Mouse (Mus musculus): Measurements from ENCODE around the gene Taf8. TPM values are rescaled to one million over a fixed set of nuclear protein-coding genes. Genes with fewer than 3 reads are reported as not detected.

Taf8 gene
- polyA plus RNA-seq, 1 experiment = 32.2 TPM

DNA sequence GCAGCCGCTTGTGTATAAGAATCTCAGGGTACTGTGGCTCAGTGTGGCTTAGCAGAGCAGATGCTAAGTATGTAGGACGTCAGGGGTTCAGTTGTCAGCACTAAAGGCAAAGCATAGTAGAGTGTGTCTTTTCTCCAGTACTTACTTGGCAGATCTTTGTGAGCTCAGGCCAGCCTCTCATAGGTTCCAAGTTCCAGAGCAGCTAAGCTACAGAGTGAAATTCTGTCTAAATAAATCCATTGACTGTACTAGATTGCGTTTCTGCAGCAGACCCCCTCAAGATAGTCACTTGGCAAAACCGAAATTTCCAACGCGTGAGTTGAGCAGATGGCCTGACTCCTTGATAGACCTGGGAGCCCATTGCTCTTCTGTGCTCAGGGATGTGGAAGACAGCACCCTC lies 22.9 kb upstream of the Taf8 start:
- H3K27ac ChIP-seq (ENCODE audit: control insufficient read depth, insufficient read depth, low read depth, low read length, poor library complexity) = no peak overlapping the region
- H3K4me1 ChIP-seq (ENCODE audit: control insufficient read depth, insufficient read depth, low read length) = peaks cover 29% of the 10 kb centered on the region
- 90% methylated on average over 6 of the region's 6 CpGs for WGBS
- H3K4me3 ChIP-seq (replicated peaks; ENCODE audit: control insufficient read depth, low read depth, low read length) = no peak overlapping the region
- TF ChIP-seq POLR2A (IDR thresholded peaks at IDR 0.05; ENCODE audit: borderline replicate concordance, control insufficient read depth, low read depth, low read length) = no peak

DNA sequence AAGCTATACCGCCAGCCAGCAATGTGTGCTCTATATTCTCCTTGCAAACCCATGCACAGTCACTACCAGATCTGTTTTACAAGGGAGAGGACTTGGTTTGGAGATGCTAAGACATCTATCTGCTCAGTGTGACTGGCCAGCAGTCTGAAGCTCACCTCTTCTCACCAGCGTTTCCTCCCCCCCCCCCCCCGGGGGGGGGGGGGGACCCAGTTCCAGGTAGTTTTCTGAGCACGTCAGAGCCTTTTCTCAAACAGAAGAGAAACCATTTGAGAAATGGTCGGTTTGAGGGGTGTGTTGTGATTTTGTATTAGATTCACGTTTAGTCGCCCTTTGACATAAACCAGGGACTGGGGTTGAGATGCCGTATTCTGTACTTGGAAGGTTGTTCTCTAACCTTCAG lies 22.0 kb upstream of the Taf8 start:
- WGBS = 59% methylated on average over 8 of the region's 8 CpGs

DNA sequence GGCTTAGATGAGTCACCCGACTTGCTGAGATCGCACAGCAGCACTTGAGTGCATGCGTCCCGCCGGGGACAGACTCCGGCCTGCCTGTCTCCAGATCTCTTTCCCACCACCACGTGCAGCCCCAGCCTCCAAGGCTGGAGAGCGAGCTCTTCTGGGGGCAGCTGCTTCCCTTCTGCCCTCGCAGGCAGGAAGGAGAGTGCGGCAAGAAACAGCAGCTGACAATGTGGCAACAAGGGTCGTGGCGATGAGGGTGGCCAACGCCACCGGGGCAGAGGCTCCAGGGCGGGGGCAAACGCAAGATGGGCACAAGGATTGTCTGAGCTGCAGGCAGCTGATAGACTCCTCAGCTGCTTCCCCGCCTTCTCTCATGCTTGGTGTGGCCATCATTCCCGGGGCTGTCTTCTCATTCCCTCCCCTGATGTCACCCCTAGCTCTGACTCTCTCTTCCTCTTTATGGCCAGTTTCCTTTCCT lies 21.2 kb upstream of the Taf8 start:
- TF ChIP-seq CTCF (IDR thresholded peaks at IDR 0.05; ENCODE audit: control insufficient read depth, insufficient read depth, low read length) (no peak), POLR2A (IDR thresholded peaks at IDR 0.05; ENCODE audit: borderline replicate concordance, control insufficient read depth, low read depth, low read length) (peak; percentile 58; the same call in 1 of the 2 replicates)
- 3% methylated on average over 18 of the region's 18 CpGs for WGBS
- peak overlapping the region; percentile 95 for H3K27ac ChIP-seq (ENCODE audit: control insufficient read depth, insufficient read depth, low read depth, low read length, poor library complexity)
- peak overlapping the region; percentile 46 for H3K4me3 ChIP-seq (replicated peaks; ENCODE audit: control insufficient read depth, low read depth, low read length)
- H3K4me1 ChIP-seq (ENCODE audit: control insufficient read depth, insufficient read depth, low read length) = peaks cover 25% of the 10 kb centered on the region

More for the DNA sequence above, 22.0 kb upstream of the Taf8 start:
- H3K4me1 ChIP-seq (ENCODE audit: control insufficient read depth, insufficient read depth, low read length) = peaks cover 29% of the 10 kb centered on the region
- TF ChIP-seq POLR2A (IDR thresholded peaks at IDR 0.05; ENCODE audit: borderline replicate concordance, control insufficient read depth, low read depth, low read length) (no peak), CTCF (IDR thresholded peaks at IDR 0.05; ENCODE audit: control insufficient read depth, insufficient read depth, low read length) (no peak)
- peak overlapping the region; percentile 95; the same call in 1 of the 2 replicates for H3K27ac ChIP-seq (ENCODE audit: control insufficient read depth, insufficient read depth, low read depth, low read length, poor library complexity)
- H3K4me3 ChIP-seq (replicated peaks; ENCODE audit: control insufficient read depth, low read depth, low read length) = no peak overlapping the region

DNA sequence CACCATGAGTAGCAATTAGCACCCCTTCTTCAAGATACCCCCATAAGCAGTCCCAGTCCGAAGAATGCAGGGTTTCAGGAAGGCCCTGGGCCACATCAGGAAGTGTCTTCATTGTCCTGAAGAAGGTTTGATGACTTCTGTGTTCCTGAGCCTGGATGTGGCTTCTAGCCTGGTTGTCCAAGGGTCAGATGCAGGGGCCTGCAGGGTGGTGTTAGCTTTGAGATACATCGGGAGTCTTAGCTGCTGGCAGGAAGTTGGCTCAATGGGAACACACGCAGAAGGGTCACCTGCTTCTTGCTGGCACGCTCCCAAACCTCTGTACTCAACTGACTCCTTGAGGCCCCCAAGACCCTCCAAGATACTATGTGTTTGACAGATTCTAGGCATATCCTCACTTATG lies 20.4 kb upstream of the Taf8 start:
- Histone ChIP-seq H3K4me1 (ENCODE audit: control insufficient read depth, insufficient read depth, low read length) (peaks cover 21% of the 10 kb centered on the region), H3K4me3 (replicated peaks; ENCODE audit: control insufficient read depth, low read depth, low read length) (no peak overlapping the region), H3K27ac (ENCODE audit: control insufficient read depth, insufficient read depth, low read depth, low read length, poor library complexity) (peak overlapping the region; percentile 95)
- TF ChIP-seq CTCF (IDR thresholded peaks at IDR 0.05; ENCODE audit: control insufficient read depth, insufficient read depth, low read length) (no peak), POLR2A (IDR thresholded peaks at IDR 0.05; ENCODE audit: borderline replicate concordance, control insufficient read depth, low read depth, low read length) (no peak)
- 17% methylated on average over 4 of the region's 4 CpGs for WGBS

DNA sequence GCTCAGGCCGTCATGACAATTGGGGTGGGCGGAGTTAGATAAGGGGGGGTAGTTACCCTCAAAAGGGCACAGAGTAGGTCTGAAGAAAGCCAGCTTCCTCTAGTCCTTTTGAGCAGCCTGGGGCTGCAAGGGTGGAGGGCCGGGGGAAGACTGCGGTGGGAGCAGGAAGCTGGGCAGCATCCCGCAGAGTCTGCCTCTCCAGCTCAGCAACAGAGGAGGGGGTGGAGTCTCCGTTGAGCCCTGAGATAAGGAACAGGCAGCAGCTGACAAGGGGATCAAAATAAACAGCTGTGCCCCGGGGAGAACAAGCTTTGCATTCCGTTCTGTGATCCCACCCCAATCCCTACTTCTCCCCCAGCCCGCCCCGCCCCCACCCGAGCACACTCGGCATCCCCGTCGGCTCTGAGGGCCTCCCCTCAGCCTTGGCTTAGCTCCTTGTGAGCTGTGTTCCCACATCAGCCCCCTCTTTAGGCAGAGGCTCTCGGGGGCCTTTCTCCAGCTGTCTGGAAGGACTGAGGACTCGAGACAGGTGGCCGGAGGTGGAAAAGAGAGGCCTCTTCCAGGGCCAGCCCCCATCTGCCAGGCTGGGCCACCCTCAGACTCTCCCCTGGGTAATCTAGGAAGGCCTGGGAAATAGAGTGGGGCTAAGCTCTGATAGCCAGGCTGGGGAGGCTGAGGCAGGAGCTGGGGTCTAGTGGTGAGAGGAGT lies 19.6 kb upstream of the Taf8 start:
- no peak for TF ChIP-seq CTCF (IDR thresholded peaks at IDR 0.05; ENCODE audit: control insufficient read depth, insufficient read depth, low read length)
- peak; percentile 59 for TF ChIP-seq POLR2A (IDR thresholded peaks at IDR 0.05; ENCODE audit: borderline replicate concordance, control insufficient read depth, low read depth, low read length)
- peak overlapping the region; percentile 7 for H3K4me3 ChIP-seq (replicated peaks; ENCODE audit: control insufficient read depth, low read depth, low read length)

DNA sequence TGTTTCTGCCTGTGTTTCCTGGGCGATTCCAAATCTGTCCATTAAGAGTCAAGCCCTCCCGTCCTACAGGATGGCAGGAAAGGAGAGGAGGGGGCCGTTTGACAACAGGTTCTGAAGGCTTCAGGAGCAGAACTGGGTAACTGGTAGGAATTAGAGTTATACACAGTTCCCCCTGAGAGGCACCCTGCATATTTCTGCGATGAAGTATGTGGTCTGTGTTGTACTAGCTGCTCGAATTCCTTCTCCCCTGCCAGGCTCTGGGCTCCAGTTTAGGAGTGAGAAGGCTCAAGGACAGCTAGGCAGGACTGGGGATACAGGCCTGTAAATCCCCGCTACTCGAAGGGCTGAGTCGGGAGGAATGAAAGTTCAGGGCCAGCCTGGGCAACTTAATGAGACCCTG lies 16.1 kb upstream of the Taf8 start:
- peaks cover 19% of the 10 kb centered on the region for H3K4me1 ChIP-seq (ENCODE audit: control insufficient read depth, insufficient read depth, low read length)
- TF ChIP-seq POLR2A (IDR thresholded peaks at IDR 0.05; ENCODE audit: borderline replicate concordance, control insufficient read depth, low read depth, low read length) = no peak
- TF ChIP-seq CTCF (IDR thresholded peaks at IDR 0.05; ENCODE audit: control insufficient read depth, insufficient read depth, low read length) = no peak
- no peak overlapping the region for H3K27ac ChIP-seq (ENCODE audit: control insufficient read depth, insufficient read depth, low read depth, low read length, poor library complexity)
- WGBS = 59% methylated on average over 8 of the region's 8 CpGs
- H3K4me3 ChIP-seq (replicated peaks; ENCODE audit: control insufficient read depth, low read depth, low read length) = no peak overlapping the region

More for the DNA sequence above, 19.6 kb upstream of the Taf8 start:
- Histone ChIP-seq H3K4me1 (ENCODE audit: control insufficient read depth, insufficient read depth, low read length) (peaks cover 19% of the 10 kb centered on the region), H3K27ac (ENCODE audit: control insufficient read depth, insufficient read depth, low read depth, low read length, poor library complexity) (peak overlapping the region; percentile 95)
- WGBS = 1% methylated on average over 17 of the region's 17 CpGs

DNA sequence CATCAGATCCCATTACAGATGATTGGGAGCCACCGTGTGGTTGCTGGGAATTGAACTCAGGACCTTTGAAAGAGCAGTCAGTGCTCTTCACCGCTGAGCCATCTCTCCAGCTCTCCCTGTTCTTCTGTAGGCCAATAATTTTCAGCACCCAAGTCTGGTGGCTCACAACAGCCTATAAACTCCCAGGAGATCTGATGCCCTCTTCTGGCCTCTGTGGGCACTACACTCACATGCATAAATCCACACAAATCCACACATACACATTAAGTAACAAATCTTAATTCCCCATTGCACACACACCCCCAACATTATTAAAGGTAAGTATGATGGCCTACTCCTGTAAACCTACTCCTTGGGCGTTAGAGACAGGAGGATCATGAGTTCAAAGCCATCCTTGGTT lies 14.1 kb upstream of the Taf8 start:
- TF ChIP-seq CTCF (IDR thresholded peaks at IDR 0.05; ENCODE audit: control insufficient read depth, insufficient read depth, low read length) (no peak), POLR2A (IDR thresholded peaks at IDR 0.05; ENCODE audit: borderline replicate concordance, control insufficient read depth, low read depth, low read length) (no peak)
- Histone ChIP-seq H3K4me3 (replicated peaks; ENCODE audit: control insufficient read depth, low read depth, low read length) (no peak overlapping the region), H3K27ac (ENCODE audit: control insufficient read depth, insufficient read depth, low read depth, low read length, poor library complexity) (no peak overlapping the region), H3K4me1 (ENCODE audit: control insufficient read depth, insufficient read depth, low read length) (peaks cover 12% of the 10 kb centered on the region)
- WGBS = 92% methylated on average over 3 of the region's 3 CpGs

DNA sequence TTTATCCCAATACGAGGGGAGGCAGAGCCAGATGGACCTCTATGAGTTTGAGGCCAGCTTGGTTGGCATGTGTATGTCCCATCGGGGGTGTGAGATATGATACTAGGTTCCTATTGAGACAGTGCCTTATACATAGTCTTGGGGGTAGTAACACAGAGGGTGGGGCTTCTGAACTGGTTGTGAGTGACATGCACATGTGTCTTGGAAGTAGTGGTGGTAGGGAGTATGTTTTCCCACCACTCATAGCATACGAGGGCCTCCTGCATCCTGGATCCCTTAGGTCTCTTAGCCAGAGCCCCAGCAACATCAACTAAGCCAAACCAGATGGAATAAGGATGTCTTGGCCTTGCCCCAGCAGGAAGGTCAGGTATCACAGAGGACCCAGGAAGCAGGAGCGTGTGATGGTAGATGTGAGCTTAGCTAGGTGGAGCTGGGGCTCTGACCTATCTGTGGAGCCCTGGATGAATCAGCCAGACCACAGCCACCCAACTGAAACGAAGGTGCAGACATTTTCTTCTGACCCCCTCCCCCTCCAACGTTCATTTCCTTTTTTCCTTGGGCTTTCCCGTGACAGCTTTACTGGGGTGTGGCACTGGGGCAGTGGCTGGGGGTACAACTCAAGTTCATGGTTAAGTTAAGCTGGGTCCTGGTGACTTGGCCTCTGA lies 13.2 kb upstream of the Taf8 start:
- 41% methylated on average over 7 of the region's 7 CpGs for WGBS
- TF ChIP-seq POLR2A (IDR thresholded peaks at IDR 0.05; ENCODE audit: borderline replicate concordance, control insufficient read depth, low read depth, low read length) (no peak), CTCF (IDR thresholded peaks at IDR 0.05; ENCODE audit: control insufficient read depth, insufficient read depth, low read length) (no peak)
- no peak overlapping the region for H3K27ac ChIP-seq (ENCODE audit: control insufficient read depth, insufficient read depth, low read depth, low read length, poor library complexity)

More for the DNA sequence above, 13.2 kb upstream of the Taf8 start:
- Histone ChIP-seq H3K4me1 (ENCODE audit: control insufficient read depth, insufficient read depth, low read length) (peaks cover 12% of the 10 kb centered on the region), H3K4me3 (replicated peaks; ENCODE audit: control insufficient read depth, low read depth, low read length) (no peak overlapping the region)
